Mouse (Mus musculus) lung, postnatal 0 days (tissue): ENCODE results near the gene Olfml2a. TPM values are rescaled to one million over a fixed set of nuclear protein-coding genes. Genes with fewer than 3 reads are reported as not detected.
"Not testable (repeated sequence)": the region's sequence is repeated elsewhere in the genome, so short reads cannot be mapped to it uniquely, and the experiment has no call there.

Experiments used
- ATAC-seq: fragments of 200-750 bp; cut with Nextera tagmentation; 2 replicates; pipeline ENCODE4 v1.8.0; 2017; ENCODE audit warnings: moderate library complexity
- DNase-seq: peaks from one replicate; pipeline ENCODE4 v3.0.0-alpha.2; 2016; ENCODE audit warnings: low spot score
- H3K27ac ChIP-seq: fragments of 300-500 bp; sonication (generic); 2 replicates; pipeline ENCODE4 v1.5.1; 2014; ENCODE audit warnings: antibody characterized with exemption, mild to moderate bottlenecking, low read length, mixed read lengths
- H3K27me3 ChIP-seq: fragments of 300-500 bp; sonication (generic); replicated peaks from 2 replicates; pipeline ENCODE4 v1.6.1; 2014; ENCODE audit warnings: low read length, mixed read lengths; ENCODE audit not compliant: insufficient read depth
- H3K36me3 ChIP-seq: fragments of 300-500 bp; sonication (generic); 2 replicates; pipeline ENCODE4 v1.6.1; 2014; ENCODE audit warnings: low read length, mixed read lengths; ENCODE audit not compliant: insufficient read depth
- H3K4me1 ChIP-seq: fragments of 300-500 bp; sonication (generic); 2 replicates; pipeline ENCODE4 v1.6.1; 2014; ENCODE audit warnings: antibody characterized with exemption, low read depth, low read length, mixed read lengths; ENCODE audit not compliant: insufficient read depth
- H3K4me2 ChIP-seq: fragments of 300-500 bp; sonication (generic); replicated peaks from 2 replicates; pipeline ENCODE4 v1.6.1; 2014; ENCODE audit warnings: low read depth, mild to moderate bottlenecking, low read length, moderate library complexity, mixed read lengths
- H3K4me3 ChIP-seq: fragments of 300-500 bp; sonication (generic); 2 replicates; pipeline ENCODE4 v1.5.1; 2014; ENCODE audit warnings: low read depth, low read length
- H3K9ac ChIP-seq: fragments of 300-500 bp; sonication (generic); replicated peaks from 2 replicates; pipeline ENCODE4 v1.6.1; 2014; ENCODE audit warnings: low read depth, mild to moderate bottlenecking
- H3K9me3 ChIP-seq: fragments of 300-500 bp; sonication (generic); 2 replicates; pipeline ENCODE4 v1.6.1; 2016; ENCODE audit warnings: low read length, mixed read lengths
- CTCF ChIP-seq: IDR thresholded peaks from 2 replicates; pipeline ENCODE4 v1.5.1; 2016; ENCODE audit warnings: antibody characterized with exemption, mild to moderate bottlenecking
- EP300 ChIP-seq: IDR thresholded peaks from 2 replicates; pipeline ENCODE4 v1.6.1; 2016; ENCODE audit warnings: antibody characterized with exemption, mild to moderate bottlenecking, control low read depth
- WGBS: fragments of 180-500 bp; shearing (Covaris S2); extraction: QIAGEN DNeasy Blood & Tissue Kit; methylation state at CpG from one replicate; pipeline ENCODE4 v1.1.7; 2014; 5-methylcytosine and 5-hydroxymethylcytosine counted together
- polyA plus RNA-seq: library from polyadenylated mRNA; unstranded; fragments of >200 nt; fragmentation: Nextera tagmentation; extraction: Ambion mirVana; gene quantifications from 2 replicates; pipeline ENCODE4 v1.2.1, GENCODE M21; 2015

Olfml2a gene
- polyA plus RNA-seq, 1 experiment from 2014 or later = 5.9 TPM

DNA sequence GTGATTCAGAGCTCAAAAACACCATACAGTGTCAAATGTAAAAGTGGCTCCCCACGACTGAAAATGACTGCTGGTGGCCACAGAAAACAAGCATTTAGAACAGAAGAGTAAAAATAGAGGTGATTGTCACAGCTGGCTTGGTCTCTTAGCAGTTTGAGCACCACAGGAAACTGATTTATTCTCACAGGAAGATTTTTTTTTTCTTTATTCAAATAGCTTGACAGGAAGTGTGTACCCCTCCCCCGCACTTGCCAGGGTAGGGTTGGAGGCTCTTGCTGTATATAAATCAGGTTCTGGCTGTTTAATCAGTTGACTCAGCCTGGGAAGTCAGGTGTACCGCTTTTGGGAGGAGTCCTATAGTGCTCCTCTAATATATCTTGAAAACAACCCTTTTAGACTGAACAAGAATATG lies 77.2 kb downstream of the Olfml2a start:
- peak overlapping the region; percentile 91 for H3K4me3 ChIP-seq
- no peak for TF ChIP-seq EP300
- no peak for TF ChIP-seq CTCF
- peaks cover 27% of the 10 kb centered on the region for H3K4me1 ChIP-seq
- 7% methylated on average over 3 of the region's 3 CpGs for WGBS
- peak overlapping the region; percentile 98 for H3K4me2 ChIP-seq
- no peaks in the 10 kb centered on the region for H3K9me3 ChIP-seq
- no peaks in the 10 kb centered on the region for H3K36me3 ChIP-seq
- H3K9ac ChIP-seq = peak overlapping the region; percentile 85
- ATAC-seq = no peak
- peak overlapping the region; percentile 92 for H3K27ac ChIP-seq
- no peaks in the 10 kb centered on the region for H3K27me3 ChIP-seq
- DNase-seq = peak; percentile 72

DNA sequence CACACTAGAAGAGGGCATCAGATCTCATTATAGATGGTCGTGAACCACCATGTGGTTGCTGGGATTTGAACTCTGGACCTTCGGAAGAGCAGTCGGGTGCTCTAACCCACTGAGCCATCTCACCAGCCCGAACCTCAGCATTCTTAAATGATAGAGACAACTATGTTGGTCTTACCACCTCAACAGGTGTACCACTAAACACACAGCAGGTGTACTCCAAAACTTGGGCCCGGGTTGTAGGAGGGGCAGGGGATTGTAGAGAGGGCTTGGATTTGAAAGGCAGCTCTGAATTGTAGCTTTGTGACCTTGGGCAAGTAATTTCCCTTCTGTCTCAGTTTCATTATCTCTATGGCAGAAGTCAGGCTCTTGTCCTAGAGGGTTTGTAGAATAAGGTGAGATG lies 78.4 kb downstream of the Olfml2a start:
- H3K4me3 ChIP-seq, H3K9ac ChIP-seq, H3K27ac ChIP-seq, H3K4me2 ChIP-seq, ATAC-seq, H3K9me3 ChIP-seq, H3K27me3 ChIP-seq, H3K36me3 ChIP-seq, DNase-seq: not testable (repeated sequence)
- H3K4me1 ChIP-seq = peaks cover 24% of the 10 kb centered on the region
- WGBS = 90% methylated on average over 5 of the region's 5 CpGs

DNA sequence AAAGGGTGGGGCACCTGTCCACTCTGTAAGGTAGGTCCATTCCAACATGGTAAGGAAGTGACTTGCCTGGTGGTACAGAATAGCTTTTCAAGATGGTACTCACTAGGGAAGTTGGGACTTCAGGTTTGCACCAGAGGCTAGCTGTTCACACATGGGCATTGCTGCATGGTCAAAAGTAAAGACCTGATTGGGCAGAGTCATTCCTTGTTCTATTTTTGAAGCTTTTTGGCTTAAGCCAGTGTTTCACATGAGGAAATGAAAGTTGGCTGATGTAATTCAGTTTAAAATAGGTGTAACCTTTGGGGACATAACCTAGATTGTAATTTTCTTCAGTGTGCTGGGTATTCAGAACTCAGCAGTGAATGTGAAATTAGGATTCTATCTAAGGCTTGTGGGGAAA lies 79.5 kb downstream of the Olfml2a start:
- ATAC-seq (no peak), DNase-seq (no peak)
- Histone ChIP-seq H3K36me3 (peaks cover 18% of the 10 kb centered on the region; the same call in 1 of the 2 replicates), H3K27me3 (no peaks in the 10 kb centered on the region), H3K9me3 (no peaks in the 10 kb centered on the region), H3K27ac (no peak overlapping the region), H3K4me1 (peaks cover 18% of the 10 kb centered on the region), H3K4me2 (no peak overlapping the region), H3K4me3 (no peak overlapping the region), H3K9ac (no peak overlapping the region)
- no peak for TF ChIP-seq EP300
- no peak for TF ChIP-seq CTCF

- no peak overlapping the region for H3K9ac ChIP-seq
- no peak for DNase-seq
- H3K4me1 ChIP-seq = peaks cover 16% of the 10 kb centered on the region
- TF ChIP-seq EP300 (no peak), CTCF (no peak)
- no peaks in the 10 kb centered on the region for H3K9me3 ChIP-seq
- no peaks in the 10 kb centered on the region for H3K27me3 ChIP-seq
- no peak overlapping the region for H3K27ac ChIP-seq
- H3K4me3 ChIP-seq = no peak overlapping the region
- peaks cover 25% of the 10 kb centered on the region; the same call in 1 of the 2 replicates for H3K36me3 ChIP-seq
- 77% methylated on average over 3 of the region's 3 CpGs for WGBS
- H3K4me2 ChIP-seq = no peak overlapping the region
- ATAC-seq = no peak
Observed at GRCm38 (mm10) chr2:39011971-39012370, 80.2 kb downstream of the Olfml2a start.

- Histone ChIP-seq H3K9ac (no peak overlapping the region), H3K4me3 (no peak overlapping the region), H3K36me3 (peaks cover 30% of the 10 kb centered on the region; the same call in 1 of the 2 replicates), H3K4me1 (peaks cover 13% of the 10 kb centered on the region; the same call in 1 of the 2 replicates), H3K9me3 (no peaks in the 10 kb centered on the region), H3K27me3 (no peaks in the 10 kb centered on the region), H3K27ac (no peak overlapping the region), H3K4me2 (no peak overlapping the region)
- TF ChIP-seq EP300 (no peak), CTCF (no peak)
- WGBS = 80% methylated on average over 7 of the region's 7 CpGs
- DNase-seq (no peak), ATAC-seq (no peak)
Observed at GRCm38 (mm10) chr2:39012768-39013279, 81.0 kb downstream of the Olfml2a start.

Other genes starting within 250 kb of the Olfml2a start
- 0.08 and 0.15 TPM in 2 replicates for gene Nr5a1, start 217.4 kb upstream of the Olfml2a start, polyA plus RNA-seq
- gene Nr6a1, start 4.3 kb upstream of the Olfml2a start, polyA plus RNA-seq = 0.53 and 0.74 TPM in 2 replicates
- gene Wdr38, start 65.5 kb downstream of the Olfml2a start, polyA plus RNA-seq = 2.6 and 3.1 TPM in 2 replicates
- gene Arpc5l, start 73.4 kb downstream of the Olfml2a start, polyA plus RNA-seq = 91.3 and 93.7 TPM in 2 replicates
- 675 and 704 TPM in 2 replicates for gene Rpl35, start 73.6 kb downstream of the Olfml2a start, polyA plus RNA-seq
- 22.2 and 23.2 TPM in 2 replicates for gene Golga1, start 133.6 kb downstream of the Olfml2a start, polyA plus RNA-seq